Mouse (Mus musculus): ENCODE results near the gene Nudt7. TPM values are rescaled to one million over a fixed set of nuclear protein-coding genes. Genes with fewer than 3 reads are reported as not detected.

Gene Nudt7
- polyA plus RNA-seq (2014; fragmentation: Illumina TruSeq; extraction: RNeasy Lipid Tissue Mini Kit (QIAGEN cat#74804)): 44.2 TPM

GRCm38 (mm10) chr8:114133510-114134362, at the start of gene Nudt7:
TSS of gene Nudt7 (plus strand) at chr8:114133557.

Other genes starting within 250 kb of the Nudt7 start
- not detected for gene Vat1l, start 72.1 kb downstream of the Nudt7 start, polyA plus RNA-seq (2014; fragmentation: Illumina TruSeq; extraction: RNeasy Lipid Tissue Mini Kit (QIAGEN cat#74804))